Mouse (Mus musculus) MEL (cell line): ENCODE data around the gene Arhgef3. TPM values are rescaled to one million over a fixed set of nuclear protein-coding genes. Genes with fewer than 3 reads are reported as not detected.

ENCODE experiments used
- DNase-seq: peaks from one replicate; pipeline ENCODE4 v3.0.0; 2011; ENCODE audit warnings: low read depth, low spot score
- H3K27ac ChIP-seq: 2 replicates; pipeline ENCODE4 v1.5.1; 2012; ENCODE audit warnings: low read depth, mild to moderate bottlenecking, control low read depth, low read length, moderate library complexity; ENCODE audit not compliant: control insufficient read depth
- H3K27me3 ChIP-seq, 2 experiments: fragments of 150-350 bp in 1 of 2; sonication (generic) in 1 of 2; 2 replicates each; pipeline ENCODE4 v1.6.1; 2012; ENCODE audit warnings: low read length in 2 of 2, mild to moderate bottlenecking in 2 of 2, improper control_type of control experiment in 1 of 2, moderate library complexity in 1 of 2; ENCODE audit not compliant: insufficient read depth in 2 of 2, control insufficient read depth in 1 of 2
- H3K36me3 ChIP-seq, 2 experiments: 2 replicates each; pipeline ENCODE4 v1.6.1; 2012 to 2014; ENCODE audit warnings: low read length in 2 of 2, improper control_type of control experiment in 1 of 2, inconsistent platforms in 1 of 2, mild to moderate bottlenecking in 1 of 2; ENCODE audit not compliant: insufficient read depth in 2 of 2, control insufficient read depth in 1 of 2
- H3K4me1 ChIP-seq, 2 experiments: fragments of 150-350 bp in 1 of 2; sonication (generic) in 1 of 2; 2 replicates each; pipeline ENCODE4 v1.6.1; 2012; ENCODE audit warnings: low read length in 2 of 2, improper control_type of control experiment in 1 of 2, mild to moderate bottlenecking in 1 of 2; ENCODE audit not compliant: insufficient read depth in 2 of 2, control insufficient read depth in 1 of 2
- H3K4me3 ChIP-seq, 2 experiments: fragments of 150-350 bp in 1 of 2; sonication (generic) in 1 of 2; 2 replicates each; pipeline ENCODE4 v1.5.1; 2012; ENCODE audit warnings: low read depth in 2 of 2, low read length in 2 of 2, mild to moderate bottlenecking in 2 of 2, moderate library complexity in 2 of 2, control low read depth in 1 of 2, improper control_type of control experiment in 1 of 2; ENCODE audit not compliant: control insufficient read depth in 1 of 2, insufficient read depth in 1 of 2
- H3K79me2 ChIP-seq: 2 replicates; pipeline ENCODE4 v1.6.1; 2012; ENCODE audit warnings: mild to moderate bottlenecking, low read length, moderate library complexity; ENCODE audit not compliant: control insufficient read depth, poor library complexity, insufficient read depth
- H3K9ac ChIP-seq: 2 replicates; pipeline ENCODE4 v1.6.1; 2012; ENCODE audit warnings: low read depth, mild to moderate bottlenecking, control low read depth, low read length, moderate library complexity; ENCODE audit not compliant: control insufficient read depth, poor library complexity, severe bottlenecking
- H3K9me3 ChIP-seq: fragments of 150-350 bp; sonication (generic); replicated peaks from 2 replicates; pipeline ENCODE4 v1.6.1; 2012; ENCODE audit warnings: mild to moderate bottlenecking, low read length, improper control_type of control experiment, moderate library complexity; ENCODE audit not compliant: insufficient read depth
- CHD1 ChIP-seq: IDR thresholded peaks from 2 replicates; pipeline ENCODE4 v1.6.1; 2012; ENCODE audit warnings: low read depth, mild to moderate bottlenecking, inconsistent platforms, low read length, improper control_type of control experiment
- CHD2 ChIP-seq: IDR thresholded peaks from 2 replicates; pipeline ENCODE4 v1.6.1; 2011; ENCODE audit warnings: low read length, improper control_type of control experiment
- CTCF ChIP-seq, 3 experiments: IDR thresholded peaks in 2 of 3; conservative IDR thresholded peaks in 1 of 3; 2 replicates each; pipeline ENCODE4 v1.5.1; 2011 to 2012; ENCODE audit warnings: low read length in 3 of 3, low read depth in 2 of 3, mild to moderate bottlenecking in 2 of 3, improper control_type of control experiment in 1 of 3, inconsistent platforms in 1 of 3, mixed read lengths in 1 of 3, moderate library complexity in 1 of 3; ENCODE audit not compliant: control insufficient read depth in 1 of 3, insufficient read depth in 1 of 3, poor library complexity in 1 of 3, severe bottlenecking in 1 of 3
- E2F4 ChIP-seq: IDR thresholded peaks from 2 replicates; pipeline ENCODE4 v1.6.1; 2011; ENCODE audit warnings: low read depth, low read length, improper control_type of control experiment, borderline replicate concordance
- GABPA ChIP-seq: IDR thresholded peaks from 2 replicates; pipeline ENCODE4 v1.6.1; 2012; ENCODE audit warnings: low read depth, mild to moderate bottlenecking, inconsistent platforms, low read length, improper control_type of control experiment, moderate library complexity
- JUND ChIP-seq: IDR thresholded peaks from 2 replicates; pipeline ENCODE4 v1.6.1; 2011; ENCODE audit warnings: low read depth, mild to moderate bottlenecking, improper control_type of control experiment, low read length
- KAT2A ChIP-seq: conservative IDR thresholded peaks from 2 replicates; pipeline ENCODE4 v1.6.1; 2012; ENCODE audit warnings: low read depth, low read length, improper control_type of control experiment, inconsistent platforms
- MAFK ChIP-seq: IDR thresholded peaks from 2 replicates; pipeline ENCODE4 v1.6.1; 2011; ENCODE audit warnings: low read depth, mild to moderate bottlenecking, low read length, improper control_type of control experiment, borderline replicate concordance
- MAX ChIP-seq: IDR thresholded peaks from 2 replicates; pipeline ENCODE4 v1.6.1; 2011; ENCODE audit warnings: low read length, improper control_type of control experiment
- MAZ ChIP-seq: IDR thresholded peaks from 2 replicates; pipeline ENCODE4 v1.6.1; 2012; ENCODE audit warnings: low read depth, mild to moderate bottlenecking, inconsistent platforms, low read length, improper control_type of control experiment
- MYB ChIP-seq: IDR thresholded peaks from 2 replicates; pipeline ENCODE4 v1.6.1; 2011; ENCODE audit warnings: mild to moderate bottlenecking, low read depth, low read length, improper control_type of control experiment
- NELFE ChIP-seq: IDR thresholded peaks from 2 replicates; pipeline ENCODE4 v1.6.1; 2011; ENCODE audit warnings: low read depth, low read length, improper control_type of control experiment
- NRF1 ChIP-seq: IDR thresholded peaks from 2 replicates; pipeline ENCODE4 v1.6.1; 2014; ENCODE audit warnings: low read depth, mild to moderate bottlenecking, inconsistent platforms, low read length, improper control_type of control experiment, moderate library complexity; ENCODE audit not compliant: poor library complexity, insufficient read depth, severe bottlenecking
- POLR2AphosphoS2 ChIP-seq: IDR thresholded peaks from 2 replicates; pipeline ENCODE4 v1.6.1; 2011; ENCODE audit warnings: low read length, improper control_type of control experiment
- POLR2AphosphoS5 ChIP-seq: IDR thresholded peaks from 2 replicates; pipeline ENCODE4 v1.6.1; 2012; ENCODE audit warnings: low read depth, borderline replicate concordance, mild to moderate bottlenecking, inconsistent platforms, low read length, moderate library complexity, mixed read lengths
- RAD21 ChIP-seq: IDR thresholded peaks from 2 replicates; pipeline ENCODE4 v1.6.1; 2011; ENCODE audit warnings: mild to moderate bottlenecking, low read depth, low read length, improper control_type of control experiment
- RCOR1 ChIP-seq: IDR thresholded peaks from 2 replicates; pipeline ENCODE4 v1.6.1; 2012; ENCODE audit warnings: low read depth, mild to moderate bottlenecking, inconsistent platforms, low read length, improper control_type of control experiment
- SIN3A ChIP-seq: IDR thresholded peaks from 2 replicates; pipeline ENCODE4 v1.6.1; 2012; ENCODE audit warnings: low read length, improper control_type of control experiment, inconsistent platforms
- SMC3 ChIP-seq: IDR thresholded peaks from 2 replicates; pipeline ENCODE4 v1.6.1; 2011; ENCODE audit warnings: low read depth, low read length, improper control_type of control experiment
- TAL1 ChIP-seq: IDR thresholded peaks from 2 replicates; pipeline ENCODE4 v1.6.1; 2012; ENCODE audit warnings: mild to moderate bottlenecking, inconsistent platforms, low read length, moderate library complexity, mixed read lengths
- TBP ChIP-seq: IDR thresholded peaks from 2 replicates; pipeline ENCODE4 v1.8.0; 2011; ENCODE audit warnings: low read depth, low read length, improper control_type of control experiment
- TCF12 ChIP-seq: IDR thresholded peaks from 2 replicates; pipeline ENCODE4 v1.6.1; 2014; ENCODE audit warnings: low read depth, mild to moderate bottlenecking, inconsistent platforms, low read length, improper control_type of control experiment, moderate library complexity
- USF1 ChIP-seq: IDR thresholded peaks from 2 replicates; pipeline ENCODE4 v1.6.1; 2014; ENCODE audit warnings: low read depth, mild to moderate bottlenecking, inconsistent platforms, low read length, improper control_type of control experiment, moderate library complexity
- USF2 ChIP-seq, 2 experiments: IDR thresholded peaks; 2 replicates each; pipeline ENCODE4 v1.6.1; 2011 to 2012; ENCODE audit warnings: improper control_type of control experiment in 2 of 2, low read length in 2 of 2, borderline replicate concordance in 1 of 2, inconsistent platforms in 1 of 2, low read depth in 1 of 2, mild to moderate bottlenecking in 1 of 2; ENCODE audit not compliant: insufficient read depth in 1 of 2
- ZKSCAN1 ChIP-seq: IDR thresholded peaks from 2 replicates; pipeline ENCODE4 v1.6.1; 2012; ENCODE audit warnings: low read depth, mild to moderate bottlenecking, inconsistent platforms, low read length, improper control_type of control experiment, moderate library complexity
- polyA plus RNA-seq, 2 experiments: library from polyadenylated mRNA; stranded (reverse) in 1 of 2; unstranded in 1 of 2; fragments of >175 nt in 1 of 2; fragments of >200 nt in 1 of 2; gene quantifications; 2 replicates each; pipeline versions ENCODE4 v1.2.1 to v1.2.4; 2012; ENCODE audit warnings: low replicate concordance in 2 of 2, low read depth in 1 of 2; ENCODE audit not compliant: insufficient read length in 2 of 2, insufficient read depth in 1 of 2, missing spikeins in 1 of 2
- total RNA-seq: library from RNA; depleted of rRNA; stranded (reverse); fragments of 300-350 nt; gene quantifications from 2 replicates; pipeline ENCODE4 v1.2.3, GENCODE M21; 2012

Arhgef3 gene
- total and polyA plus RNA-seq, 3 experiments: 2.1 to 2.7 TPM; not detected in 1

GRCm38 (mm10) chr14:27392660-27393059, 278.0 kb downstream of the Arhgef3 start:
- no peak for DNase-seq
- Histone ChIP-seq H3K36me3 (peaks cover 0 to 3% of the 10 kb centered on the region in 2 experiments; a peak in 2 of 4 replicates), H3K4me3 (no peak overlapping the region), H3K9me3 (no peaks in the 10 kb centered on the region), H3K79me2 (no peaks in the 10 kb centered on the region), H3K4me1 (peaks cover 0 to 3% of the 10 kb centered on the region in 2 experiments; a peak in 1 of 4 replicates), H3K27me3 (no peaks in the 10 kb centered on the region), H3K9ac (no peak overlapping the region), H3K27ac (no peak overlapping the region)
- TF ChIP-seq E2F4: no peak
- no peak for TF ChIP-seq GABPA
- TF ChIP-seq MYB: no peak
- TF ChIP-seq USF1: no peak
- peak; percentile 14; the same call in 1 of the 2 replicates for TF ChIP-seq SMC3
- TF ChIP-seq MAZ: no peak
- TF ChIP-seq MAX: no peak
- no peak for TF ChIP-seq RCOR1
- TF ChIP-seq KAT2A: no peak
- TF ChIP-seq ZKSCAN1: no peak
- no peak for TF ChIP-seq NELFE
- TF ChIP-seq POLR2AphosphoS2: no peak
- TF ChIP-seq CTCF (IDR thresholded peaks at IDR 0.05 in 2 of 3, conservative IDR thresholded peaks at IDR 0.05 in 1 of 3; ENCODE audit: control insufficient read depth in 1 of 3, insufficient read depth in 1 of 3, low read depth in 2 of 3, low read length in 3 of 3, poor library complexity in 1 of 3, severe bottlenecking in 1 of 3): peak in 1 of 3 experiments; percentile 14; a peak in 1 of 6 replicates
- TF ChIP-seq POLR2AphosphoS5: no peak
- no peak for TF ChIP-seq NRF1

DNA sequence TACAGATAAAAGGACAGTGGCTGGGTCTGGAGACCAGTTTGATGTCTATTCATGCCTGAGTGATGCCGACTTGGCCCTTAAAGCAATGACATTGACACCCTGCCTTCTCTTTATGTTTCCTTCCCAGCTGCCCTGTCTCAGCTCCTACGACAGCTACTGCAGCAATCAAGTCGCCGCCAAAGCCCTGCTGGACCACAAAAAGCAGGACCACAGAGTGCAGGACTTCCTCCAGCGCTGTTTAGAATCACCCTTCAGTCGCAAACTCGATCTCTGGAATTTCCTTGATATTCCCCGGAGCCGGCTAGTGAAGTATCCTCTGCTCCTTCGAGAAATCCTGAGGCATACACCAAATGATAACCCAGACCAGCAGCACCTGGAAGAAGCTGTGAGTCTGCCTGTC, 279.1 kb downstream of the Arhgef3 start:
- peaks cover 0 to 5% of the 10 kb centered on the region in 2 experiments; a peak in 2 of 4 replicates for H3K36me3 ChIP-seq
- no peaks in the 10 kb centered on the region for H3K79me2 ChIP-seq
- no peaks in the 10 kb centered on the region for H3K27me3 ChIP-seq
- no peak for DNase-seq
- peaks cover 0 to 3% of the 10 kb centered on the region in 2 experiments; a peak in 1 of 4 replicates for H3K4me1 ChIP-seq
- TF ChIP-seq CHD2: no peak
- H3K4me3 ChIP-seq: no peak overlapping the region
- no peak overlapping the region for H3K9ac ChIP-seq
- H3K27ac ChIP-seq: no peak overlapping the region
- no peaks in the 10 kb centered on the region for H3K9me3 ChIP-seq

GRCm38 (mm10) chr14:27396424-27396823, 281.7 kb downstream of the Arhgef3 start:
- Histone ChIP-seq H3K79me2 (no peaks in the 10 kb centered on the region), H3K36me3 (peaks cover 0 to 5% of the 10 kb centered on the region in 2 experiments; a peak in 2 of 4 replicates), H3K9me3 (no peaks in the 10 kb centered on the region), H3K27me3 (no peaks in the 10 kb centered on the region)
- no peak for TF ChIP-seq MAFK
- no peak for TF ChIP-seq MYB
- TF ChIP-seq TAL1: no peak
- TF ChIP-seq POLR2AphosphoS2: no peak
- no peak for TF ChIP-seq TBP
- no peak for TF ChIP-seq TCF12
- TF ChIP-seq RCOR1: no peak
- TF ChIP-seq RAD21: no peak
- no peak for TF ChIP-seq USF2 (IDR thresholded peaks at IDR 0.05; ENCODE audit: borderline replicate concordance in 1 of 2, insufficient read depth in 1 of 2, low read depth in 1 of 2, low read length in 2 of 2)
- no peak for TF ChIP-seq JUND
- no peak for TF ChIP-seq NRF1
- TF ChIP-seq NELFE: no peak
- no peak for TF ChIP-seq CHD1
- no peak for TF ChIP-seq SIN3A
- TF ChIP-seq, all 39 proteins: peak for 0
- no peak overlapping the region for H3K4me3 ChIP-seq
- no peak overlapping the region for H3K9ac ChIP-seq
- H3K27ac ChIP-seq: no peak overlapping the region
- H3K4me1 ChIP-seq: peaks cover 0 to 3% of the 10 kb centered on the region in 2 experiments; a peak in 1 of 4 replicates
- no peak for DNase-seq
